Mouse (Mus musculus) olfactory bulb, adult 2 months (tissue): ENCODE measurements around the gene Lrrn4cl.

ENCODE experiments used
- CTCF ChIP-seq: fragments of 200-500 bp; IDR thresholded peaks from 2 replicates; pipeline ENCODE4 v1.5.1; 2012; ENCODE audit warnings: low read depth, mild to moderate bottlenecking, low read length, moderate library complexity; ENCODE audit not compliant: insufficient read depth
- POLR2A ChIP-seq: fragments of 200-500 bp; IDR thresholded peaks from 2 replicates; pipeline ENCODE4 v1.6.1; 2012; ENCODE audit warnings: mild to moderate bottlenecking, low read depth, low read length, moderate library complexity; ENCODE audit not compliant: insufficient read depth

GRCm38 (mm10) chr19:8806810-8807209, 43.8 kb upstream of the Lrrn4cl start:
- TF ChIP-seq CTCF (no peak), POLR2A (no peak)
